Mouse (Mus musculus) olfactory bulb, adult 2 months (tissue): ENCODE data around the gene Atf5. TPM values are rescaled to one million over a fixed set of nuclear protein-coding genes. Genes with fewer than 3 reads are reported as not detected.

Experiments
- H3K27ac ChIP-seq: fragments of 200-500 bp; 2 replicates; pipeline ENCODE4 v1.5.1; 2012; ENCODE audit warnings: low read depth, low read length; ENCODE audit not compliant: insufficient read depth
- H3K4me1 ChIP-seq: fragments of 200-500 bp; 2 replicates; pipeline ENCODE4 v1.6.1; 2012; ENCODE audit warnings: low read length; ENCODE audit not compliant: control insufficient read depth, insufficient read depth
- H3K4me3 ChIP-seq: fragments of 200-500 bp; 2 replicates; pipeline ENCODE4 v1.5.1; 2012; ENCODE audit warnings: mild to moderate bottlenecking, low read depth, low read length, moderate library complexity; ENCODE audit not compliant: insufficient read depth
- CTCF ChIP-seq: fragments of 200-500 bp; IDR thresholded peaks from 2 replicates; pipeline ENCODE4 v1.5.1; 2012; ENCODE audit warnings: low read depth, mild to moderate bottlenecking, low read length, moderate library complexity; ENCODE audit not compliant: insufficient read depth
- POLR2A ChIP-seq: fragments of 200-500 bp; IDR thresholded peaks from 2 replicates; pipeline ENCODE4 v1.6.1; 2012; ENCODE audit warnings: mild to moderate bottlenecking, low read depth, low read length, moderate library complexity; ENCODE audit not compliant: insufficient read depth
- WGBS: fragments of 180-500 bp; shearing (Covaris S2); methylation state at CpG from one replicate; pipeline ENCODE4 v1.1.7; 2018; 5-methylcytosine and 5-hydroxymethylcytosine counted together
- polyA plus RNA-seq: library from polyadenylated mRNA; stranded (reverse); fragments of >200 nt; gene quantifications from 2 replicates; pipeline ENCODE4 v1.2.4, GENCODE M21; 2012; ENCODE audit warnings: low replicate concordance; ENCODE audit not compliant: missing spikeins, insufficient read depth, insufficient read length

Atf5 gene
- polyA plus RNA-seq, 1 experiment, result not detected

DNA sequence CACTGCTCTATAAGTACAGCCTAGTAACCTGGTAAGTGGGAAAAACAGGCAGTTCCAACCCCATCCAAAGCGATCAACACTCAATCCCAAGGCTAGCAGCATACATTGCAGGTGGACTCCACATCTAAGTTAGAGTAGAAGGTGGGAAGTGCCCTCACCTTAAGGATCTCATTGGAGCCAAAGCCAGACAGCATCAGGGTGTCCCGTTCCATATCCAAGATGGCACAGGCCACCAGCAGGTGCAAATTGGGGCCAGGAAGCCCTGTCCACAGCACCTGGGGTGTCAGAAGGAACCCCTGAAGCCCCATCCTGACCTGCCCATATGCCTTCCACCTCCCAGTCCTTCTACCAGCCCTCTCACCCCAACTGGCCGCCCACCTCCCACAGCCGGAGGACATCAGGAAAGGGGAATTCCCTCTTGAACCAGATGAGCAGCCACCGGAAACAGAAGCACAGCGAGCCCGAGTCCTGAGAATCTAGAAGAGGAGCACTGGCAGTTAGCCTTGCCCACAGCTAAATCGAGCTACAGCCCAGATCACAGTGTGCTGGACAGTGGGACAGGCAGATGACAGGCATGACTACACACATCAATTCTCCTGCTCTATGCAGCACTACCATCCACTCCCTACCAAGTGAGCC, 25.5 kb upstream of the Atf5 start:
- no peak overlapping the region for H3K27ac ChIP-seq
- no peak for TF ChIP-seq CTCF
- WGBS, result 95% methylated on average over 8 of the region's 8 CpGs
- no peak overlapping the region for H3K4me3 ChIP-seq
- H3K4me1 ChIP-seq, result peaks cover 15% of the 10 kb centered on the region; the same call in 1 of the 2 replicates

DNA sequence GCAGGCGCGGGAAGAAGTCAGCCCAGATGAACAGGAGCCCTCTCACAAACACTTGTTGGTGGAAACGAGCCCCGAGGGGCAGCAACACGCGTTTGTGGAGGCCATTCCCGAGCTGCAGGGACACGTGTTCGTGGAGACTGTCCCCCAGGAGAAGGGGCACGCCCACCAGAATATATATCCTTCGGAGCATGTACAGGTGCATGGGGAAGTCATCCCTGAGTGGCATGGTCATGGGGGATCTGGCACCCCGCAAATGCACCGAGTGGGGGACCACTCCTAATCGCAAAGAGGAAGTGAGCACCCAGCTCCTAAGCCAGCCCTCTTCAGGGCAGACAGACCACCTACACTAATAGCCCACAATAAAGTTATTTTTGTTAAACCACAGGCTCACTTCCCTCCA, 24.0 kb upstream of the Atf5 start:
- Histone ChIP-seq H3K4me3 (no peak overlapping the region), H3K27ac (no peak overlapping the region), H3K4me1 (peaks cover 15% of the 10 kb centered on the region; the same call in 1 of the 2 replicates)
- WGBS, result 70% methylated on average over 14 of the region's 14 CpGs
- TF ChIP-seq CTCF (no peak), POLR2A (no peak)

DNA sequence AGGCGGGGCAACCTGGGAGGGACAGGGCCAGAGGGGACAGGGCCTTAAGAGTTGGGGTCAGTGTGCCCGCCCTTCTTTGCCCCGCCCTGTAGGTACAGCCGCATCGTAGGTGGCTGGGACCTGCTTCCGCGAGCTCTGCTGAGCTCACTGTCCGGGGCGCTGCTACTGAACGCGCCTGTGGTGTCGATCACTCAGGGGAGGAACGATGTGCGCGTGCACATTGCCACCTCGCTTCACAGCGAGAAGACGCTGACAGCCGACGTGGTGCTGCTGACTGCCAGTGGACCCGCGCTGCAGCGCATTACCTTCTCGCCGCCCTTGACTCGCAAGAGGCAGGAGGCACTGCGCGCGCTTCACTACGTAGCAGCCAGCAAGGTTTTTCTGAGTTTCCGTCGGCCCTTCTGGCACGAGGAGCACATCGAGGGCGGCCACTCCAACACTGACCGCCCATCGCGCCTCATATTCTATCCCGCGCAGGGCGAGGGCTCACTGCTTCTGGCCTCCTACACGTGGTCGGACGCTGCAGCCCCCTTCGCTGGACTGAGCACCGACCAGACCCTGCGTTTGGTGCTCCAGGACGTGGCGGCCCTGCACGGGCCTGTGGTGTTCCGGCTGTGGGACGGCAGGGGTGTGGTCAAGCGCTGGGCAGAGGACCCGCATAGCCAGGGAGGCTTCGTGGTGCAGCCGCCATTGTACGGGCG, 23.2 kb upstream of the Atf5 start:
- 20% methylated on average over 58 of the region's 58 CpGs for WGBS
- H3K27ac ChIP-seq, result no peak overlapping the region
- H3K4me3 ChIP-seq, result no peak overlapping the region
- peaks cover 15% of the 10 kb centered on the region; the same call in 1 of the 2 replicates for H3K4me1 ChIP-seq
- TF ChIP-seq CTCF (no peak), POLR2A (no peak)

DNA sequence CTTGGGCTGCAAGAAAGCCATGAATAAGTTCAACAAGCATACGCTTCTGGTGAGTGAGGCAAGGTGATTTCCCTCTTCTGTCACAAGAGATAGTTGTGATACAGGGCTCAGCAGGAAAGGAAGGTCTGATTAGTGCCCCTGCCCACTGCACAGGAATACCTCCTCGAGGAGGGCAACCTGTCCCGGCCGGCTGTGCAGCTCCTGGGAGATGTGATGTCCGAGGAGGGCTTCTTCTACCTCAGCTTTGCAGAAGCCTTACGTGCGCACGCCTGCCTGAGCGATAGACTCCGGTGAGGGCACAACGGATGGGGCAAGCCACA, 22.7 kb upstream of the Atf5 start:
- Histone ChIP-seq H3K27ac (no peak overlapping the region), H3K4me1 (peaks cover 15% of the 10 kb centered on the region; the same call in 1 of the 2 replicates)
- WGBS, result 61% methylated on average over 11 of the region's 11 CpGs

DNA sequence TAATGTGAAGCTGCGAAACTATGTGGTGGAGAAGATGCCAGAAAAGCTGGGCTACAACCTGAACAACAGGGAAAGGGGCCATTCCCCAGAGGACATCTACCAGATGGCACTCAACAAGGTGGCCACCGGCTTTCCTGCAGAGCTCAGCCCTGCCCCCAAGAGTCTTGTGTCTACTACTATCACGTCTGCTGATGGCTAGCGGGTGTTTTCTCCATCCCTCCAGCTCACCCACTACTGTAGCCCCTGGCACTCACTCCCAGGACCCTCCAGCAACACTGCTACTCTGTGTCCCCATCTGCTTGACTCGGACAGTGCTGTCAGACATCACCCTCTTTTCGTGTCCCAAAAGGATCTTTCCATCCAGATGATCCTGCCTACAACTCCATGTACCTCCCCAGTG, 21.6 kb upstream of the Atf5 start:
- 87% methylated on average over 6 of the region's 6 CpGs for WGBS
- Histone ChIP-seq H3K4me1 (peaks cover 15% of the 10 kb centered on the region; the same call in 1 of the 2 replicates), H3K27ac (no peak overlapping the region), H3K4me3 (no peak overlapping the region)
- no peak for TF ChIP-seq CTCF
- TF ChIP-seq POLR2A, result no peak

More for the DNA sequence above, 22.7 kb upstream of the Atf5 start:
- no peak for TF ChIP-seq CTCF
- TF ChIP-seq POLR2A, result no peak
- H3K4me3 ChIP-seq, result no peak overlapping the region

DNA sequence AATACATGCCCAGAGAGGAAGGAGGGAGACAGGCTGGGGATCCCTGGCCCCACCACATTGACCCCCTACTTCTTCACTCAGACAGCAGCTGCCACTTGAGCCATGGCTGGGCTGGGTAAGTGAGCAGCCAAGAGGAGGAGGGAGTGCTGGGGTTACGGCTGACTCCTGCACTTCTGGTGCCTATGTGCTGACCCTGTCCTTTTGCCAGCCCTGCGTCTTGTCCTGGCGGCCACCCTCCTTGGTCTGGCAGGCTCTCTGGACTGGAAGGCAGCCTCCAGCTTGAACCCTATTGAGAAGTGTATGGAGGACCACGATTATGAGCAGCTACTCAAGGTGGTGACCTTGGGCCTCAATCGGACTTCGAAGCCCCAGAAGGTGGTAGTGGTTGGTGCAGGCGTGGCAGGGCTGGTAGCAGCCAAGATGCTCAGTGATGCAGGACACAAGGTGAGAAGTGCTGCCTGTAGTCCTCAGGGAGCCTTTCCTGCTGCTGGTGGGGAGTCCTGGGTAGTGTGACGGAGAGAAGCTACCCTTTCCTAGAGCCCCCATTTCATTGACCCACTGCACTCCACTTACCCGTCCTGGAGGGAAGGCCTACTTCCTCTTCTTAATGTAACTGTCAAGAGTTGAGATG, 20.1 kb upstream of the Atf5 start:
- WGBS, result 82% methylated on average over 9 of the region's 9 CpGs
- H3K4me3 ChIP-seq, result no peak overlapping the region
- no peak overlapping the region for H3K27ac ChIP-seq
- TF ChIP-seq CTCF (no peak), POLR2A (no peak)
- H3K4me1 ChIP-seq, result peaks cover 15% of the 10 kb centered on the region; the same call in 1 of the 2 replicates

DNA sequence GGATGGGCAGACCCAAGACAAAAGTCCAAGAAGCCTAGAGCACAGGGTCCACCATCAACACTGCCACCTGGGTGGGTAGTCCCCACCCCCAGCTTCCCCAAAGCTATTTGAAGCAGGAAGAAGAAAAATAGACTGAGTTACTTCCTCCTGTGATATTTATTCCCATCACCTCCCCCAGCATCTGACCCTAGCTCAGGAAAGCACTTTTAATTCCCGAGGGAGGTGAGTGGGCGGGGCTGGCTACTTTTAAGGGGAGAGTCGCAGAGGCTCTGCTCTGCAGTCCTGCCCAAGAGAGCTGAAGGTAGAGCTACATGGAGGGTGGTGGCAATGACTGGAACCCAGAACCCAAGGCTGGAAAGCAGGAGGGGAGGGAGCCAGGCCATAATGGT, 19.6 kb upstream of the Atf5 start:
- no peak overlapping the region for H3K4me3 ChIP-seq
- TF ChIP-seq POLR2A, result no peak
- no peak for TF ChIP-seq CTCF
- no peak overlapping the region for H3K27ac ChIP-seq
- WGBS, result 55% methylated on average over 3 of the region's 3 CpGs
- H3K4me1 ChIP-seq, result peaks cover 15% of the 10 kb centered on the region; the same call in 1 of the 2 replicates

DNA sequence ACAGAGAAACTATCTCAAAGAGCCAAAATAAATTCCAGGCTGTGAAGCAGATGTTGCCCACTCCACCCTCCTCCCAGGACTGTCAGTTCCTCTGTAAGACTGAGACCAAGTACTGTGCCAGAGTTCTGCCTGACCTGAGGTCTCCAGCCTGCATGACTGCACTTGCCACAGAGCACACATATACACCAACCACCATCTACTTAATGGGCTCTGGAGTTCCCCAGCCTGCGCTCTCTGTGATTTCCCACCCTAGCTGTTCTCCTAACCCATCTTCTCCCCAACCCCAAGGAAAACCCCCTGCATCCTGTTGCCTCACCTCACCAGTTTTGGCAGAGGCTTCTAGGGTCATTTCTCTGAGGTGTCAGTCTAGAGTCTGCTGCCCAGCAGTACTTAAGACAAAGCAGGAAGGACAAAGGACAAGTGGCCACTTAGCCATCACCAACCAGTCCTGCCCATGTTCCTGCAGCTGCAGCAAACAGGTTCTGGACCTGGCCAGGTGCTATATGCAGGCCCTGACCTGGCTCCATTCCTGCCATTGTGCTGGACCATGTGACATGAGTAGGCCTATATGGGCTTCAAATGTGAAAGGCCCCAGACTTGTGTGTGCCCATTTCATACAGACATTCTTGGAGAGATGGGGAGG, 19.0 kb upstream of the Atf5 start:
- H3K4me1 ChIP-seq, result peaks cover 15% of the 10 kb centered on the region; the same call in 1 of the 2 replicates
- WGBS, result 96% methylated on average over 1 of the region's 1 CpGs
- no peak overlapping the region for H3K27ac ChIP-seq
- H3K4me3 ChIP-seq, result no peak overlapping the region
- TF ChIP-seq CTCF, result no peak
- no peak for TF ChIP-seq POLR2A

DNA sequence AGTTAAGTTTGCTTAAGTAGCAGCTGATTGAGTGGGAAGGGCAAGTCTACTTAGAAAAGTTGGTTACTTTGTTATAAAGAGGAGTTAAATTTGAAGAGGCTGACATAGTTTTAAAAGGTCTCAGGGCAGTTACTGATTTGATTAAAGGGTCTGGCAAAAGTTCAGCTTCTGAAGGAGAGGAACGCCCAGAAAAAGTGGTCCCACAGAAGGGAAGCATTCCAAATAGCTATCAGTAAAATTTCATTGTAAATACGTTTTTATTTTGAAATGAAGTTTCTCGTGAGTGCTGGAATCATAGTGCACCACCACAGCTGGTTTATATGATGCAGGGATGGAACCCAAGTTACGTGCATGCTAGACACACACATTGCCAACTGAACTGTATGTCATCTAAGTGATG, 16.3 kb upstream of the Atf5 start:
- TF ChIP-seq CTCF, result no peak
- TF ChIP-seq POLR2A, result no peak
- Histone ChIP-seq H3K4me1 (no peaks in the 10 kb centered on the region), H3K4me3 (no peak overlapping the region), H3K27ac (no peak overlapping the region)
- 65% methylated on average over 4 of the region's 4 CpGs for WGBS
